Mouse (Mus musculus) layer of hippocampus, postnatal 25 days (tissue): Measurements from ENCODE around the gene Ghrl. TPM values are rescaled to one million over a fixed set of nuclear protein-coding genes. Genes with fewer than 3 reads are reported as not detected.
"Not testable (repeated sequence)": the region's sequence is repeated elsewhere in the genome, so short reads cannot be mapped to it uniquely, and the experiment has no call there.

ENCODE experiments used
- DNase-seq, 2 experiments: peaks; one replicate each; pipeline ENCODE4 v3.0.0; 2022; ENCODE audit warnings: mixed read lengths in 2 of 2, low spot score in 1 of 2; ENCODE audit errors: extremely low spot score in 1 of 2
- total RNA-seq, 2 experiments: library from RNA; stranded (reverse); gene quantifications; 2 replicates each; pipeline ENCODE4 v1.2.3; 2021

Gene Ghrl
- total RNA-seq = under 1 TPM in 1 of 2 experiments, not detected in 1; 0.57 TPM

- DNase-seq = no peak
Measured at GRCm38 (mm10) chr6:113719878-113720277, at the start of gene Ghrl. Gene Ghrl (minus strand): TSS chr6:113719880.

GRCm38 (mm10) chr6:113768804-113769203 is 49.1 kb upstream of the Ghrl start:
- no peak for DNase-seq

GRCm38 (mm10) chr6:113761644-113762043 is 42.0 kb upstream of the Ghrl start:
- DNase-seq = peak in 1 of 2 experiments; percentile 44

- DNase-seq = no peak
Measured at GRCm38 (mm10) chr6:113749119-113749685, 29.5 kb upstream of the Ghrl start.

GRCm38 (mm10) chr6:113748351-113748750 is 28.7 kb upstream of the Ghrl start:
- no peak for DNase-seq

GRCm38 (mm10) chr6:113747284-113747683 is 27.6 kb upstream of the Ghrl start:
- no peak for DNase-seq

GRCm38 (mm10) chr6:113745117-113745516 is 25.4 kb upstream of the Ghrl start:
- DNase-seq = no peak

GRCm38 (mm10) chr6:113743111-113743510 is 23.4 kb upstream of the Ghrl start:
- DNase-seq = no peak

GRCm38 (mm10) chr6:113742321-113742720 is 22.6 kb upstream of the Ghrl start:
- DNase-seq = no peak

- DNase-seq = no peak
Measured at GRCm38 (mm10) chr6:113741425-113741824, 21.7 kb upstream of the Ghrl start.

GRCm38 (mm10) chr6:113740236-113741217 is 20.8 kb upstream of the Ghrl start, which contains the start of gene Sec13:
Gene Sec13 (minus strand): TSS chr6:113740743.
- peak; percentile 84 to 86 for DNase-seq

GRCm38 (mm10) chr6:113737318-113738046 is 17.8 kb upstream of the Ghrl start:
- DNase-seq = no peak

GRCm38 (mm10) chr6:113731296-113731695 is 11.6 kb upstream of the Ghrl start:
- DNase-seq = no peak

- no peak for DNase-seq
Measured at GRCm38 (mm10) chr6:113728181-113728580, 8.5 kb upstream of the Ghrl start.

GRCm38 (mm10) chr6:113721061-113721460 is 1.4 kb upstream of the Ghrl start:
- no peak for DNase-seq

GRCm38 (mm10) chr6:113717541-113717940 is 2.1 kb downstream of the Ghrl start:
- no peak for DNase-seq

GRCm38 (mm10) chr6:113714797-113715196 is 4.9 kb downstream of the Ghrl start:
- DNase-seq = no peak

- DNase-seq = no peak
Measured at GRCm38 (mm10) chr6:113714276-113714675, 5.4 kb downstream of the Ghrl start.

GRCm38 (mm10) chr6:113713389-113713788 is 6.3 kb downstream of the Ghrl start:
- not testable (repeated sequence) for DNase-seq

- no peak for DNase-seq
Measured at GRCm38 (mm10) chr6:113712718-113713117, 7.0 kb downstream of the Ghrl start.
